Mouse (Mus musculus) liver, adult (tissue): ENCODE data around the gene Ccdc153.

Experiments used
- GATA4 ChIP-seq: IDR thresholded peaks from 2 replicates; pipeline ENCODE4 v1.6.1; 2014; ENCODE audit warnings: mild to moderate bottlenecking, low read length; ENCODE audit not compliant: insufficient replicate concordance

The Ccdc153 gene

DNA sequence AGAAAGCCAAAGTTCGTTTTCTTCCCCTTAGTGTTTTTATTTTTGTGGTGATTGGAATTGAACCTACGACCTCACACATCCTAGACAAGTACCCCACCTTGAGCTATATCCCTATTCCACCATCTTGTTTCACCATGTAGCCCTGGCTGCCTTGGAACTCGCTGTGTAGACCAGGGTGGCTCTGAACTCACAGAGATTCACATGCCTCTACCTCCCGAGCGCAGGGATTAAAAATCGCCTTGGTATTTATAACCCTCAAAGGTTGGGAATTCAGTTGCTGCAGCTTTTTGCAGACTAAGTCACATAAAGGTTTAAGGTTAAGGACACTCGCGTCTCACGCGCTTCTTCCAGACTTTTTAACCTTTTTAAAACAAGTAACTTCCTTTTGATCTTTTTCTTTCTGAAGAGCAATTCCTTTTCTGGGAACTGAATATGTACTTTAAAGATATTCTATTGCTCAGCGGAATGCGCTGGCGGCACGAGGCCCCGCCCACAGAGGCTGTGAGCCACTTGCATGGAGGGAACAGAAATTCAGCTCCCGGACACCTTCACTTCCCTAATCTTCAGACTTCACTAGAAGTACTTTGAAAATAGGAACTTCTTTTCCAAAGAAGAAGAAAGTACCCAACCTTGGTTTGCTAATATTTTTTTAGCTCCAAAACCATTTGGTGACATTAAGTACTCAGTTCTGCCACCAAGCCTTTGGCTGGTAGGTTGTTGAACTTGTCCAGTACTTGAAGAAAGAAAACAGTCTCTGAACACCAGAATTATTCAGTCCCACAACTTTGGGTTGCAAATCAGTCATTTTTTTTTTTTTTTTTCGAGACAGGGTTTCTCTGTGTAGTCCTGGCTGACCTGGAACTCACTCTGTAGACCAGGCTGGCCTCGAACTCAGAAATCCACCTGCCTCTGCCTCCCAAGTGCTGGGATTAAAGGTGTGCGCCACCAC is 5.7 kb upstream of the Ccdc153 start:
- no peak for TF ChIP-seq GATA4

DNA sequence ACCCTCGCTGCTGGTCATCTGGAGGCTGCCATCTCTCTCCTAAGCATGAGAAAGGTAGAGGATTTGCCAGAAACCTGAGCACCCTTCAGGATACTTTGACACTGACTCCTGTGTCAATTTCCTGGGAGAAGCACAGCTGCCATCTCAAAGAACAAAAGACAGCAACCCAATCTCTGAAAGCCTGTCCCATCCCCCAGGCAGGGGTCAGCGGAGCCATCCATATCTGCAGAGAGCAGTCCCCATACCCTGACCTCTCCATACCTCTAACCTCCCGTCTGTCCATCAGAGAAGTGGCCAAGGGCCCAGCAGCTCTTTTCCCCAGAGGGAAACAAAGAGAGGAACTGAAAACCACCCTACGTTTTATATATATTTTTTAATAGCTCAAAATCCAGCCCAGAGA is 3.9 kb upstream of the Ccdc153 start:
- no peak for TF ChIP-seq GATA4

DNA sequence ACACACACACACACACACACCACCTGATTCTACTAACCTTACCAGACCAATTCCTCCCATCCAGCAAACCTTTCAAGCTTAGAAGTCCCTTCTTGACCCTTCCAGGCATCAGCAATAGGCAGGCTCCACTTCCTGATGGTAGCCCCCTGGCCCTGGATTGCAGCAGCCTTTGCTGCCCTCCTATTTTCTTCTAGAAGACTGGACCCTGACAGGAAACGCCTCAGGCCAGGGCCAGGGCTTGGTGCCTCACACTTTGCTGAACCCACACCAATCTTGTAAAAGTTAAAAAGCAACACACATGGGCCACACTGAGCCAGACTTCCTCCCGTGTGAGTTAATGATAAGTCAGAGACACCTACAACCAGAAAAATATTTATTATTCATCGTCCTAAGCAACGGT is 3.3 kb upstream of the Ccdc153 start:
- no peak for TF ChIP-seq GATA4

DNA sequence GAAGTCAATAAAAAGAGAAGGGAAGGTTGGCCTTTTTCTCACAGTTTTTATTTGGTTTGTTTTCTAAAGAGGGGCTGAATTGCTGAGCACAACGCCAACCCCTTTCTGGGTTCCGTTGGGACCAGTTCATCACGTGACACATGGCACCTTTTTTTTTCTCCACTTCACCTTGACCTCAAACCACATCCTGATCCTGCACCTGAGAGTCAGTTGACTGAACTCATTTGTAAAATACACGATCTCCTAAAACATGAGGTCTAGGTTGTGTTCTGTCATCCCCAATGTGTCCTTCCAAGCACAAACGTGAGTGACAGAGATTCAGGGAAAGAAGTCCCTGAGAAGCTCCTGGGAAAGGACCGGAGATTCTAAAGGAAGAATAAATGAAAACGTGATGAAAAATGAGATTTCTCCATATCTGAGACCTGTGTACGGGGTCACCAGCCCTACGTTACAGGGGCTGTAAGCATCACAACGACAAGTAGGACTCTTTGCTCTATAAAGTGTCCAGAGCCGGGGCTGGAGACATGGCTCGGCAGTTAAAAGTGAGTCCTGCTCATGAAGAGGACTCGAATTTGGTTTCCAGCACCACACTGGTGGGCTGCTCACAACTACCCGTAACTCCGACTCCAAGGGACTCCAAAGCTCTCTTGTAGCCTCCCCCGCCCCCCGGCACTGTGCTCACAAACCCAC is 1.8 kb upstream of the Ccdc153 start:
- no peak for TF ChIP-seq GATA4

DNA sequence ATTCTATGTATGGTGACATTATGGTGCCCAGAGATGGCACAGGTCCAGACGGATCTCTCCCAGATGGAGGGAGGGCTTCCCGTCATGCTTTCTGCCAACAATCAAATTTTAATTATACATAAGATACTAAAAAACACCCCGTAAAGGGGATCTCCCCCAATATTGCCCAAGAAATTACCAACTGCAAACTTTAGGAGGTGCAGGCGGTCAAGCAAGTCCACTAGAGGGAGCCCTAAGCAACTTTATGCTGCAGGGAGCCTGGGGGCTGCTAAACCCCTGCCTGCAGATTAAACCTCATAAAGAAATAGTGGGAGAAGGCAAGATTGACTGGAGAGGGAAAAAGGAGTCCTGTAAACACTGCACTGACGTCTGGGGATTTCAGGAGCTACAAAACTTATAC is 1.0 kb upstream of the Ccdc153 start:
- no peak for TF ChIP-seq GATA4

DNA sequence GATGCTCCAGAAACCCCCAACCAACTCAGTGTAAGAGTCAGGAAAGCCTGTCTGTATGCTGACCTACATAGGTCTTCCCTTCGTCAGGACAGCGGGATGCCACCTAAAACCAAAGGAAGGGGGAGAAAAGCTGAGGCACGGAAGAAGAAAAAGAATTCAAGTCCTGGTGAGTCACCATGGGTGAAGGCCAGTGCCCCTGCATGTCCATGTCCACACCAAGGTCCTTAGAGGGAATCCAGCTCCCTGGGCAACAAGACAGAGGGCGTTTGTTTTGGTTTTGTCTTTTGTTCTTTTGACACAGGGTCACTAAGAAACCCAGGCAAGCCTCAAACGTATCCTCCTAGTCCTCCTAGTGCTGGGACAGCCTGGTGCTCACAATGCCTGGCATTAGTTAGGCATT is 435 bp downstream of the Ccdc153 start:
- no peak for TF ChIP-seq GATA4

DNA sequence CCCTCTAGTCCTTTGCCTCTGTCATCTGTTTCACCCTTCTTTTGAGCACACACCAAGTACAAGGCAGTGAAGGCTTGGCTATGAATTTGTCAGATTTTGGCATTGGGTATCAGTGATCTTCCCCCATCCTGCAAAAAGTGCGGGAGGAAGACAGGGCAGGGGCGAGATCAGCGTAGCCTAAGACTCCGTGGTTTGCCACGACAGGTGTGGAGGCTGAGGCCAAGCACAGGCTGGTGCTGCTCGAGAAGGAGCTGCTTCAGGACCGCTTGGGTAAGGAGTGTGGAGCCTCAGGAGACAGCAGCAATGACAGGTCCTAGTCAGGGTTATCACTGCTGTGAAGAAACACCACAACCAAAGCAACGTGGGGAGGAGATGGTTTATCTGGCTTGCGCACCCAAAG is 942 bp downstream of the Ccdc153 start:
- TF ChIP-seq GATA4 = no peak

DNA sequence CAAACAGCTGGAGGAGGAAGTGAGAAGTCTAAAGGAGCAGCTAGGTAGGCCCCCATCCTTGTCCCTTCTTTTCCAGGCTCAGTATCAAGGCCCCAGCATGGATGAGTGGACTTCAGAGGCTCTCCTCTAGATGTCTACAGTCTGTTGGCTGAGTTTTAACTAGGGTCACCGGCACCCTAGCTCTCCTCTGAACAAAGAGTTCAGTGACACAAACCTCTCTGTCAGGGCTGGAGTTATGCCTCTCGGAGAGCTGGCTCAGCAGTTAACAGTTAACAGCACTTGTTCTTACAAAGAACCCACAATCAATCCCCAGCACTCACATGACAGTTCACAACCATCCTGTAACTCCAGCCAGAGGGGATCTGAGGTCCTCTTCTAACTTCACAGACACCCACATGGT is 3.1 kb downstream of the Ccdc153 start:
- TF ChIP-seq GATA4 = no peak

DNA sequence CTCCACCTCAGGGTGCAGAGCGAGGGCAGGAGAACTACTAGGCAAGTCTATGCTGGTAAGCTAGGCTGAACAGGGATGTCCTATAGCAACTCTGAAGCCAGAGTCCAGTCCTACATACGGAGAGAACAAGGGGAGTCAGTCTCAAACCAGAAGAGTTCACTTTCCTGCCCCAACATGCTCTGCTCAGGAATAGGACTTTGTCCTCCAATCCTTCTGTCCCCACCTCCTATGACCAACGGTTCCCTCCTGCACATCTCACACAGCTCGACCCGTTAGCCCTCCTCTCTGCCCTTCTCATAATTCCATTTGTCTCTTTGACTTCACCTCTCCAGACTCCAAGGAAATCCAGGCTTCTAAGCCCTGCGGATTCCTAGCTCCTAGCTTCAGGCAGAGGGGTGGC is 7.4 kb downstream of the Ccdc153 start:
- TF ChIP-seq GATA4 = no peak

DNA sequence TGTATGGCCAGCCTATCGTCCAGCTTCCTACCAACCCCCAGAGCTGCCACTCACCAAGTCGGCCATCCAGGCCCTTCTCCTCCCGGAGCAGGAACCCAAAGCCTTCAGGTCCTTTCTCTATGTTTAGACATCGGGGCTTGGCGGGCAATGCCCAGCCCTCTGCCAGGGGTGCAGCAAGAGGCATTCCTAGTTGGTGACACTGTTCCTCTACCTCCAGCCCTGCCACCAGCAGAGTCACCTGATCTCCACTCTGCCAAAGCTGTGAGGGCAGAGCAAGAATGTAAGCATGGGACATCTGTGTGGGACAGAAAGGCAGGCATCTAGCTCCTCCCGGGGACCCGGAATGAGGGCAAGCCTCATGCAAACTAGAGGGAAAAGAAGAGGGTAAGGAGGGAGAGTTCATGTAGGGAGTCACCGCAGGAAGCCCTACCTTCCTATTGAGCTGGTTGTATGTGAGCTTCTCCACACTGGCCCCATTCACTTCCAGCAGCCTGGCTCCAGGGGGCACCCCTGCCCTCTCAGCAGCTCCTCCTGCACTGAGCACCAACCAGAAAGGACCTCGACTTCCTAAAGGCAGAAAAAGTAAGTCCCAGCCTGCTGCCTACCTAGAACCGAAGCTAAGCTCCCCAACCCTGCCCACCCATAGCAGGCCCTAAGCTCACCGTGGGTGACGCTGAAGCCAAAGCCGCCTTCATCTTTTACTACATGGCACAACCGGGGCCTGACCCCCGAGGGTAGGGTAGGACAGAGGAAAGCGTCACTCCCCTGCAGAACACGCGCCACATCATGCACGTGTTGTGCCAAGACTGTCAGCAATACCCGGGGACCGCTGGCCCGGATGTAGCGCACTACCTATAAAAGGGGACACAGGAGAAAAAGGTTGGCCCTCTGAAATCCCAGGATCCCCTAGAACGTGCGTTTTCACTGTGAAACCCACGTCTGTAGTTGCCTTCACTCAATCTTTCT is 9.0 kb downstream of the Ccdc153 start:
- no peak for TF ChIP-seq GATA4

DNA sequence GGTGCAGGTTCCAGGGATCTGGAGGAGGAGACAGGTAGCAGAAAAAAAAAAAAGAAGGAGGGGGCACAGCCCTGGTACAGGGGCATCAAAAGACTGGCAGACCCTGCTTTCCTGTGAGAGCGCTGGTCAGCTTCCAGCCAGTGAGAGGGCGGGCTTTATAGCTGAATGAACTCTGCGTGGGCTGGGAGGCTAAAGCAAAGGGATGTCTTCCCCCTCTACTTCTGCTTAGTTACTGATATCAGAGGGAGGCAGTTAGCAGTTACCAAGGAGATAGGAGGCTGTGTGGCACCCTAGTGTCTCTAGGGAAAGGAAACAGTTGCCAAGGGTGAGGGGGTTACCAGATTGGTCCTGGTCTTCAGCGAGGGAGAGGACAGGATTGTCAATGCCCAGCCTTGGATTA is 10.0 kb downstream of the Ccdc153 start:
- TF ChIP-seq GATA4 = no peak

DNA sequence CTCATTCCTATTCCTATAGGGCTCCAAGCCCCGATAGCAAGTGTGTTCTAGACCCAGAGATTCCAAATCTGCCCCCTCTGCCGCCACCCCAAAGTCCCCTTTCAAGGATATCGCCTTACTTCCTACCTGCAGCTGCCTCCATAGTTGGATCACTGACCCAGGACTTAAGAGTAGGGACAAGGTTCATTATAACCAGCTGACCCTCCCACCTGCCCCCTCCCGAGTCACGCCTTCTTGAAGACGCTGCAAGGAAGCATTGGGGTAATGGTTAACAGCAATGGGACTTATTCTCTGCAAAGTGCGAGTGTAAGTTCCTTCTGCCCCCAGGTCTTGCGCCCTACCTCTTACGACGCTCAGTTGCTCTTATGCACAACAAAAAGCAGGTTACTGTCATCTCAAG is 10.8 kb downstream of the Ccdc153 start, which contains the start of gene Pdzd3:
Pdzd3 (minus strand) TSS at position 158 of the 400 bp plus-strand sequence.
- TF ChIP-seq GATA4 = no peak

DNA sequence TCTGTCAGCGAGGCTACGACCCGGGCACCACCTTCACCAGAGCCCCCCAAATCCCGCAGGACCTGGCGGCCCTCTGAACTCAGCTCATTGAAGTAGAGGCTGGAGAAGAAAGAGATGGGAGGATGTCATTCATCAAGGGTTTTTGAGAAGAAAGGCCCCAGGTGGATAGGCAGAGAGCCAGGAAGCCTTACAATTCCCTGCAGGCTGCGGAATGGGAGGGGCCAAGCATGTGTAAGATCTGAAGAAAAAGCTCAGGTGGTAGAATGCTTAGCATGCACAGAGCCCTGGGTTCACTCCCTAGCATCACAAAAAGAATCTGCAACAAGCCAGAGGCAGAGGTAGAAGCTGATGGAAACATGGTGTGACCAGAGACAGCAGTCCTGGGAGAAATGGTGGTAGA is 13.0 kb downstream of the Ccdc153 start:
- no peak for TF ChIP-seq GATA4

DNA sequence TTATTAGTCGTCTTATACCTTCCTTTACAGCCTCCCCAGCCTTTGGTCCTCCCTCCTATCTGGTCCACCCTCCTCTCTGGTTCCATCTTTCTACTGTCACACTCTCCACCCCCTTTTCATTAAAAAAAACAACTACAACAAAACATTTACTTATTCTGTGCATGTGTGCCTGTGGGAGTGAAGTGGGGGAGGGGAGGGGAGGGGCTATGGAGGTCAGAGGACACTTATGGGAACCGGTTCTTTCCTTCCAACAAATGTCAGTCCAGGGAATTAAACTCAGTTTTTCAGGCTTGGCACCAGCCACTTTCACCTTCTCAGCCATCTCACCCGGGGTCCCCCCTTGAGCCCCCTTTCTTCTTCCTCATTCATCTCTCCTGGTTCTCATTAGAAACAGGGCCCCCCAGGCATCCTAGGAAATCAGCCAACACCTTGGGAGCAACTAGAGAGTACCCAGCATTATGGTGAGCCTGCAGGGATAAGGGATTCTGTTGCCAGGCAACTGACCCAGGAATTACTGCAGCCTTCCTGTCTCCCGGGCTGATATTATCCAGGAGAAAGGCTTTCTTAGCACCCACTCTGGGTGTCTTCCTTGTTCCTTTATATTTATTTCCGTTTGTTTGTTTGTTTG is 14.1 kb downstream of the Ccdc153 start:
- TF ChIP-seq GATA4 = no peak

DNA sequence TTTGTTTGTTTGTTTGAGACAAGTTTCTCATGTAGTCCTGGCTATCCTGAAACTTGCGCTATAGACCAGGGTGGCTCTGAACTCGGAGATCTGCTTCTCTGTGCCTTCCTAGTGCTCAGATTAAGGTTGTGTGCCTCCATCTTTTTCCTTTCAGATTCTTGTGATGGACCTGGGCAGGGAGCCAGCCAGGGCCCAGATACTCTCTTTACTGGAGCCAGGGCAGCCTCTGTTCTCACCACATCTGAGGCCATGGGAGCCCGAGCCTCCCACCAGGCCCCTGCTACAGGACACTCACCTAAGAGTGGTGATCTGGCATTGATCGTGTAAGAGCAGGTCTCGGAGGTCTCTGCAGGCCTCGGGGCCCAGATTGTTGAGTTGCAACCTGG is 14.7 kb downstream of the Ccdc153 start:
- no peak for TF ChIP-seq GATA4
